Mouse (Mus musculus) ovary, postnatal 36 days (tissue): ENCODE results near the gene Fam166a.
"Not testable (repeated sequence)": the region's sequence is repeated elsewhere in the genome, so short reads cannot be mapped to it uniquely, and the experiment has no call there.

ENCODE experiments used
- DNase-seq: peaks from one replicate; pipeline ENCODE4 v3.0.0; 2022; ENCODE audit warnings: low spot score, mixed read lengths

Gene Fam166a

DNA sequence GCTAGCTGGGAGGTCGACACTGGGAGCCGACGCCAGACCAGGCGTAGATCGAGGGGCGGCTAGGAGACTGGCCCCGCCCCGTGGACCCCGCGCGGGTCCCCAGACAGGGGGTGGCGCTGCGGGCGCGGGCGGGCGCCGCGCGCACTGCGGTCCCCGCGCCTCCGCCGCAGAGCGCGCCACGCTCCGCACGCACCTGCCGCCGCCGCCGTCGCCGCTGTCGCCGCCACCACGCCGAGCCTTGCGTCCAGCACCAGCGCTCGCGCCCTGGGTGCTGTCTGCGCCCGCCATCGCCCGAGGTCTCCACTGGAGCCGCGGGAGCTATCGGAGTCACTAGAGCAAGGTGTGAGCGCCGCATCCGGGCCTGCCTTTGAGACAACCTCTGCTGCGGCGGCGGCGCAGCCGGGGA lies 23.6 kb downstream of the Fam166a start, which contains the start of the genes Rnf208 and Cysrt1:
TSS of gene Rnf208 (plus strand) at position 155 of the 406 bp plus-strand sequence.
TSS of gene Cysrt1 (minus strand) at position 352 of the 406 bp plus-strand sequence.
- DNase-seq, result no peak

DNA sequence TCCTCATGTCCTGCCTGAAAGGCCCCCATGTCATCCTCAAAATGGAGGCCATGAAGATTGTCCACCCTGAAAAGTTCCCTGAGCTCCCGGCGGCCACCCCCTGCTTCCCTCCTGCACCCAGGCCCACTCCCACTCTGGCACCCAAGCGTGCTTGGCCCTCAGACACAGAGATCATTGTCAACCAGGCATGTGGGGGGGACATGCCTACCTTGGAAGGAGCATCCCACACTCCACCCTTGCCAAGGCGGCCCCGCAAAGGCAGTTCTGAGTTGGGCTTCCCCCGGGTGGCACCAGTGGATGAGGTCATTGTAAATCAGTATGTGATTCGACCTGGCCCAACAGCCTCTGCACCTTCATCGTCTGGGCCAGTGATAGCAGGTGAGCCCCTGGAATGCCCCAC lies 24.8 kb downstream of the Fam166a start:
- DNase-seq, result no peak

DNA sequence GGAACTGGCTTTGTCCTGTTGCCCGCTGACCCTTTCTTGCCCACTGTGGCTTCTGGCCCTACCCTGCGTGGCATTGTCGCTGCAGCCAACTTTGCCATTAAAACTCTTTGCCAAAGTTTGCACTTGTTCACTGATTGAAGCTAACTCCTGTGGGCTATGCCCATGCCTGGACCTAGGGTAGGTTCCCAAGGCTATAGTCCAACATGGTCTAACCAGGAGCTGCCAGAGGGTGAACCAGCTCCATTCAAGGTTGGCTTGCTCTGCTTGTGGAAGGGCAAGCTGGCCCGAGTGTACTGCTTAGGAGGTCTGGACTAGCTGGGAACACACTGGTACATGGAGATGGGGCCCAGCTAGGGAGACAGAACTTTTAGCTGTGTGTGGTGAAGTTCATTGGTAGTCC lies 25.6 kb downstream of the Fam166a start:
- DNase-seq, result no peak

DNA sequence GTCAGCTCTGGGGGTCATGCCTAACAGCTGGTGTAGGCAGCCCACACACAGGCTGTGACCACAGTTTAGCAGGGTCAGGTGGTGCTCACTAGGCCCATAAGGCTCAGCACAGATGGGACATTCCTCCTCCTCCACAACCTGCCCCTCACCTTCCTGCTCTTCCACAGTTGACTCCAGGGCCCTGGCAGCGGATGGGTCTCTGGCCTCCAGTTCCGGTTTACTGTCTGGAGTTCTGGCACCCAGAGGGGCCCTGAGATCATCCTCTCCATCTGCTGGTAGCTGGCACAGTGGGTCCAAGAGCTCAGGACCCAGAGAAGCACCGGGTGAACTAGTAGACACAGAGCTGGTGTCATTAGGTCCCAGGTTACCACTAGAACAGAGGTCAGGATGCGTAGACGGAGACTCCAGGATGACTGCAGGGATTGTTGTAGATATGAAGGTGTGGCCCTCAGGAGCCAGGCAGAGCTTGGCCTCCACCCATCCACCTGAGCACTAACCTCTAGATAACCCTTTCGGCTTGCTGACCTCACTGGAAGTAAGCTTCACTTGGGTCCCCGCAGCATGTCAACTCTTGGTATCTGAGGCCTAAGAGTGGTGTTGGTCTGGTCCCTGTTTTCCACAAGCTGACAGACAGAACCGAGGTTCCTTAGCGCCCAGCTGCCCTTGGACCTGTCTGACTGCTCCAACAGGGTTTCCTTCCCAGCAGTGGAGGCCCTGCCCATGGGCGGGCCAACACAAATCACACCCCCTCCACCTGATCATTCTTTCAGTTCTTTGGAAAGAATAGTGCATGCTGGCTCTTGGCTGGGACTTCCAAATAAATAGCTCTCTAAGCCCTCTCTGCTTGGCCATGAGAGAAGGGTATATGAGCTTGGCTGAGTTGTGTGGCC lies 27.9 kb downstream of the Fam166a start, which contains the start of gene AL732309.1:
TSS of gene AL732309.1 (minus strand) at position 681 of the 890 bp plus-strand sequence.
- no peak for DNase-seq

DNA sequence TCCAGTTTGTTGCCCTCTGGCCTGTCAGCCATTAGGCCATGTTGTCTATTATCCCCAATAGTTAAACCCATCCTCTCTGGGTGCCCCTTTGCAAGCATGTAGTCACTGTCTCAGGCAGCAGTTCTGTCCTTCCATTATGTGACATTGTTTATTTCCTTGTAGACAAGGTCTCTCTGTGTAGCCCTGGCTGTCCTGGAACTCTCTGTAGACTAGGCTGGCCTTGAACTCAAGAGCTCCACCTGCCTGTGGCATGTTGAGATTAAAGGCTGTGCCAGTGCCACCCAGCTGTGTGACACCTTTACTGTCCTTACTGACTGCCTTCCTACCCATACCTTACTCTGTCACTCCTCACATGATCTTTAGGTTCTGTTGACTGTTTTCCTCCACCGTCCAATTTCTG lies 33.8 kb downstream of the Fam166a start:
- no peak for DNase-seq

DNA sequence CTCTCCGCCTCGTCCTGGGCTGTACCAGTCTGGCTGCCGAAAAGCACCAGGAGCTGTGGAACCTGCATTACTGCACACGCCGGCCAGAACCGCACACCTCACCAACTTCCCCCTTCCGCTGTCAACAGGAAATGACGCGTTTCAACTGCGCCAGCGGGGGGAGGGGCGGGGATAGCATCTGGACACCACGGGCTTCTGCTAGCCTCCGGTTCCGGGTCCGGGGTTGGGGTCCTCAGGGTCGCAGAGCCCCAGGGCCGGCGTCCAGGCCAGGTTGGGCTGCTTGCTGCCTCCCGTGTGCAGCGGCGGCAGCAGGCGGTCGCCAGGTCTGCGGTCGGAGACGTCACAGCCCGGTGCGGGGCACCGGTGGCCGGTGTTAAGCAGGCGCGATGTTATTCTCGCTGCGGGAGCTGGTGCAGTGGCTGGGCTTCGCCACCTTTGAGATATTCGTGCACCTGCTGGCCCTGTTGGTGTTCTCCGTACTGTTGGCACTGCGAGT lies 36.8 kb downstream of the Fam166a start, which contains the start of gene Tmem203:
TSS of gene Tmem203 (plus strand) at position 156 of the 496 bp plus-strand sequence.
- peak; percentile 84 for DNase-seq

DNA sequence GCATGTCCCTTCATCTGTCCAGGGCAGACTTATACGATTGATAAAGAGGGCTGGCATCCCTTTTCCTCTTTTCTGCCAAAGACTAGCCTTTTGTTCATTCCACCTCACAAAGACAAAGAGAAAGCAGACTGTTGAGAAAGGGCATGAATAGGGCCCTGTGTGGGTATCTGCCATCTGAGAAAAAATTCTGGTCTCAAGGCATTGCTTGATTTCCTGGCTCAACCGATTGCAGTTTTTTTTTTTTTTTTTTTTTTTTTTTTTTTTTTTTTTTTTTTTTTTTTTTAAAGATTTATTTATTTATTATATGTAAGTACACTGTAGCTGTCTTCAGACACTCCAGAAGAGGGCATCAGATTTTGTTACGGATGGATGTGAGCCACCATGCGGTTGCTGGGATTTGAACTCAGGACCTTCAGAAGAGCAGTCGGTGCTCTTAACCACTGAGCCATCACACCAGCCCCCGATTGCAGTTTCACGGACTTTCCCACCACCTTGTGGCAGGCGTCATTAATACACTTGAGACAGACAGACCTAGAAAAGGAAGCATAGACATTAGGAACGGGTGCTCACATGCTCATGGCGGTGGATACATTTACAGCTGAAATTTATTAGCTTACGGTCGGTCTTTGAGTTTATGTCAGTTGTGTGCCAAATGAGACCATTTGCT lies 38.0 kb downstream of the Fam166a start:
- not testable (repeated sequence) for DNase-seq

DNA sequence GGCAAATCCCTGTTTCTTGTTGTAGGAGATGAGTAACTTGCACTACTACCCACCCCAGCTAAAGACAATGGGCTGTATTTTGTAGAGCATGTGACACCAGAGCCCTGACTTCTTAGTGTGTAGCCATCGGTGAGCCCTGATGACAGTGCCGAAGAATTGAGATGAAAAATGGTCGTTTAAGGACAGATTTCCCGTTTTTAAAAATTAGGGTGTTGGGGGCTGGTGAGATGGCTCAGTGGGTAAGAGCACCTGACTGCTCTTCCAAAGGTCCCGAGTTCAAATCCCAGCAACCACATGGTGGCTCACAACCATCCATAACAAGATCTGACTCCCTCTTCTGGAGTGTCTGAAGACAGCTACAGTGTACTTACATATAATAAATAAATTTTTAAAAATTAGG lies 38.7 kb downstream of the Fam166a start:
- DNase-seq, result not testable (repeated sequence)

DNA sequence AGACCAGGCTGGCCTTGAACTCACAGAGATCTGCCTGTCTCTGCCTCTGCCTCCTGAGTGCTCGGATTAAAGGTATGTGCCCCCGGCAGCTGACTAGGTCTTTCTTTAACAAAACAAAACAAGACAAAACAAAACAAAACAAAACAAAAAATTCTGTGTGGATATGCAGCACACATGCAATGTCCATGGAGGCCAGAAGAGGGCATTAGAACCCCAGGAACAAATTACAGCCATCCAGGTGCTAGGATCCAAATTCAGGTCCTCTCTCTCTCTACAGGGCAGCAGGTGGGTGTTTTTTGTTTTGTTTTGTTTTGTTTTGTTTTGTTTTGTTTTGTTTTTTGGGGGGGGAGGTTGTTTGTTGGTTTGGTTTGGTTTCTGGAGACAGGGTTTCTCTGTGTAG lies 40.3 kb downstream of the Fam166a start:
- DNase-seq, result no peak

DNA sequence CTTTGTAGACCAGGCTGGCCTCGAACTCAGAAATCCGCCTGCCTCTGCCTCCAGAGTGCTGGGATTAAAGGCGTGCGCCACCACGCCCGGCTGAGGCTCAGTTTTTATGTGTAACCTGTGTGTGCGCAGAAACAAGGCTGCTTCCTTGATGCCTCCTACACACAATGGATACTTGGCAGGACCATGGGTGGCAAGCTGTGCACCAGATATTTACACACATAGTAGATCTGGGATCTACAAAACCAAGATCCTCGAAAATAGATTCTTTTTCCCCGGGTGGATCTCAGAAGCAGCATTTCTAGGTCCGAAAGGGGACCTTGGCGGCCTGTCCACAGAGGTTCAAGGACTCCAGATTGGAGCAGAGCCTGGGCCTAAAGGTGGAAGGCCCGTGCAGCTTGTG lies 43.3 kb downstream of the Fam166a start:
- DNase-seq, result no peak

DNA sequence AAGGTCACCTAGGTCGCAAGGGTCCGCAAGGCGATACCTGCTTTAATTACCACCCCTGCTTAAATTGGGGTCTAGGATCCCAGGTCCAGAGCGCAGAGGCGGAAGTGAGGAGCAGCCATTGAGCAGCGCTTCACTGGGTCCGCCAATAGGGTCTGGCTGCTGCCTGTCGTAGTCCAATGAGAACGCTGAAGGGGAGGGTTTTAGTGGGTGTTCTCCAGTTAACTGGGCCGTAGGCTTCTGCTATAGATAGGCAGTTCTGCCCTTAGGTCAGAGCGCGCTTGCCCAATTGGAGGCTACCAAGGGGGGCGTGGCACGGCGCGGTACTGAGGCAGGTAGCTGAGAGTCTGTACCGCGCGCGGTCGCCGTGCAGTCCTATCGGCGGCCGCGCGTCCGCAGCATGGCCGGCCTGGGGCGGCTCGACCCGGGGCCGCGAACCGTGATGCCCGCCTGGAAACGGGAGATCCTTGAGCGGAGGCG lies 43.8 kb downstream of the Fam166a start, which contains the start of gene Tprn:
TSS of gene Tprn (plus strand) at position 328 of the 477 bp plus-strand sequence.
- DNase-seq, result peak; percentile 91

DNA sequence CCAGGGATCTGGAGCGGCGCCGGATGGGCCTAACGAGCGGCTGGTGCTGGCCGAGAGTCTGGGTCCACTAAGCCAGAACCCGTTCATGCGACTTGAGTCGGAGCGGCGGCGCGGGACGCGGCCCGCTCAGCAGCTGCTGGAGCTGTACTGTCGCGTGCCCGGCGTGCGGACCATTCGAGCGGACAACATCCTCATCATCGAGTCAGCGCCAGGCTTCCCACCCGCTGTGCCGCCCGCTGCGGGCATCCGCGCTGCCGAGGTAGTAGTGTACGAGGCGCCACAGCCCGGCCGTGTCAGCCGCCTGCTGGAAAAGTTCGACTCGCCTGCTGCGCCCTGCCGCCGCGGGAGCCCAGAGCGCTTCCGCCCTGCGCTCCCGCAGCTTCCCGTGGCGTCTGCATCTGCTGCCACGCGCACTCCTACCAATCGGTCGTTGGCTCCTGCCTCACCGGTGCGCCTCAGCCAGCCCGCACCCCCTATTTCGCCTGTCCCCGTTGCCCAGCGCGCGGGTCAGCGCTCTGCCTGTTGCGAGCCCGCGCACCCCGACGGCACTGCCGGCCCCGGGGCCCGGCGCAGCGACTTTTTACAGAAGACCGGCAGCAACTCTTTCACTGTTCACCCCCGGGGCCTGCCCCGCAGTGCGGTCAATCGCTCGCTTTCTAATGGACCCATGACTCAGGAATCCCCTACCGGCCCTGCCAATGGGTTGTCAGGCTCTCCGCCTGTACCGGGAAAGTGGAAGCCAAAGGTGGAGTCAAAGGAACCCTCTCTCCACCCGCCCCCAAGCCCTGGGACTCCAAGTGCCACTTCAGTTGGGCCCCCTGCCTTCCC lies 44.5 kb downstream of the Fam166a start:
- no peak for DNase-seq

DNA sequence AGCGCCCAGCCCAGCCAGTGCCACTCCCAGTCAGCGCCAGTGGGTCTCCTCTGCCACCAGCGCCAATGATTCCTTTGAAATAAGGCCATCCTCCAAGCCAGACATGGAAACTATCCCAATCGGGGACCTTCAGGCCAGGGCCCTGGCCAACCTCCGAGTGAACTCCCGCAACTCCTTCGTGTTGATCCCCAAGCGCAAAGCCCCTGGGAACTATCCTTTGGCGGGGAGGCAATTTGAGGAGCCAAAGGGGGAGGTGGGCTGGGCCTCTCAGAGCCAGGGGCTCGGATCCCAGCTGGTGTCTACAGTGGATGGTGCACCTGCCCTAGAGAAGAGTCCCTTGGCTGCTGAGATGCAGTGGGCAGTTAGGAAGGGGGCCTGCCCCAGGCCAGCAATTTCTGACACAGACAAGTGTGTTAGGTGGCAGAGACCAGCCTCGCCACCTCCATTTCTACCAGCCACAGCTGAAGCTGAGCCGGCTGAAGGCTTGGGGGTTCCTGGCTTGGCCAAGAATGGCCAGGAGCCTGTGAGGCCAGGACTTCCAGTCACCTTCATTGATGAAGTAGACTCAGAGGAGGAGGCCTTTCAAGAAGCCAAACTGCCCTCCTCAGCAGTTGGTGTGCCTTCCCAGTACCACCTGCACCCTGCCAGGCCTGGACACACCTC lies 45.2 kb downstream of the Fam166a start:
- DNase-seq, result no peak

DNA sequence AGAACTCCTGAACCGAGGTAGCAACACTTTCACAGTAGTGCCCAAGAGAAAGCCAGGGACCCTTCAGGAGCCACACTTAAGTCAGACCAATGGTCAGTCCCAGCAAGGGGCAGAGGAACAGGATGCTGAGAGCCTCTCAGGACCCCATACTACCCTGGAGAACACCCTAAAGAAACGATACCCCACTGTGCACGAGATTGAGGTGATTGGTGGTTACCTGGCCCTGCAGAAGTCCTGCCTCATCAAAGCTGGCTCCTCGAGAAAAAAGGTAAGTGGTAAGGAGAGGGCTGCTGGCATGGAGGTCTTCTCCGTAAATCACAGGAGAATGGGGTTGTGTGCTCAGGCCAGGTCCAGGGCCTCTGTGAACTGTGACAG lies 45.7 kb downstream of the Fam166a start:
- no peak for DNase-seq

DNA sequence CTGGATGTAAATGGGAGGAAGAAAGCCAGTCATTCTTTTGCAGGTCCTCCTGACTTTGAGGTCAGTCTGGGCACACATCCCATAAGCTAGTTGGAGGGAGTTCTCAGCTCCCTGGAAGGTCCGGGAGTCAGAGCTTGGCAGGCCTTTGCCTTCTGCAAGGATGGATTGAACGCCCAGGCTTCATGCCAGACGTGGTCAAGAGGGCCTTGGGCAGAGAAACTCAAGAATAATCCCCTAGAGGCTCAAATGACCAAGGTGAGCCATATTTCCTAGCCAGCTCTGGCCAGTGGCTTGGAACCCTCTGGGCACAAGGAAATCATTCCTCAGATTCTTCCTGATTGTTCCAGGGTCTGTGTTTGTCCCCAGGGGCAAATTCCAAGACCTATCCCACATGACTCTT lies 46.3 kb downstream of the Fam166a start:
- DNase-seq, result no peak

DNA sequence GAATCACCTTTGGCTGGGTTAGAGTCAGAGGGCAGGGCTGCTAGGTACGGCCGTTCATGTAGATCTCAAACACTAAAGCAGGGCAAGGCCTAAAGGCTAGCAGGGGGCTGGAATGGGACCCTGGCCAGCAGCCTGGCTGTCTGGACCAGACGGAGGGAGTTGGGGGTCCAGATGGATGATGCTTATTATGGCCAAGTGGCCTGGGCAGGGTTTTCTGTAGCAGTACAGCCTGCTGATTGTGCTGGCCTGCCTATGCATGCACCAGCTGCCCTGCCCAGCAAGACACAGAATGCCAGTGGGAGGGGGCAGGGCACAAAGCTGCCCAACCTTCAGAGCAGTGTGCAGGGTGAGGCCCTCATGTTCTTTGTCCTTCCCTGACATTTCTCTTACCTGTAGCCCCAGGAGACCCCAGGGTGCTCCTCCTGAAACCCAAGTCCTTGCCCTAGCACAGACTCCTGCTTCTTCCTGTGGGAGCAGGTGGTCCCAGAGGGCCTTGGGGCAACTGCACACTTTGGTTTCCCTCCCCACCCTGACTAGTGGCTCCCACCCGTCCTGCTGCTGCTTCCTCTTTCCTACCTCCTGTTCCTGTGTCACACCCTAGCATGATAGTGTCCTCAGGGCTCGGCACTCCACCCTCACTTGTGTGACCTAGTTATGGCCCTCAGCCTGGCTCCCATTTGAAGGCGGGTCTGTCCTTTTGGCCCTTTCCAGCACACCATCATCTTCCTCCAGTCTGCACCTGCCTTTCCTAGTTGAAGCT lies 47.5 kb downstream of the Fam166a start:
- no peak for DNase-seq

DNA sequence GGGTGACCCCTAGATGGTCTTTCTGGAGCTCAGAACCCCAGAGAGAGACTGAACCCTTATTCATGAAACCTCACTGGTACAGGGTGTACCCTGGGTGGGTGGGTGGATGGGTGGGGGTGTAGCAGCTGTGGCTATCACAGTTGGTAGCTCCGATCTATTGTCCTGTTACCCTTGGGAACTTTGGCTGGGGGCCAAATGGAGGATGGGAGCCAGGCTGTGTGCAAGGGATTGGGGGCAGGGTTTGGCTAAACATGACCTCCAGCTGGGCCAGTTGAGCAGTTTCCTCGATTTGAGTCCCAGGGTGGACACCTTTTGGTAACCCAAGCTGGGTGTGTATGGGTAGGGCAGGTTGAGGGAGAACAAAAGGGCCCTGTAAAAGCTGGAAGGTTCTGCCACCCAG lies 48.2 kb downstream of the Fam166a start:
- peak; percentile 56 for DNase-seq

DNA sequence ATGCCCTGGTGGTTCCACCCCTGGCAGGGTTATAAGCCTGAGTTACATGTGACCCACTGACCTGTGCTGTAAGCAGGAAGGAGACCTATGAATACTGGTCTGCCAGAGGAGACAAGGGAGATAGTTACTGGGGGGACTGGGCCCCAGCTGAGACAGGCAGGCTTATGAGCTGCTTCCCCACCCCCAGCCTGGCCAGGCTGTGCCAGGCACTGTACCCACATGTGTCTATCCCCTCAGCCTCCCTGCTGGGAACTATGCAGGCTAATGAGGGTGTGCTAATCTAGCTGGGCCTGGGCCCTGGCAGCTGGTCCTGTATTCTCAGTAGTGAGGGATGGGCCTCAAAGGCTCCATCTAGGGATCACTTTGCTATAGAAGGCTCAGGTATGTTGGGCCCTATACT lies 48.7 kb downstream of the Fam166a start:
- DNase-seq, result no peak

DNA sequence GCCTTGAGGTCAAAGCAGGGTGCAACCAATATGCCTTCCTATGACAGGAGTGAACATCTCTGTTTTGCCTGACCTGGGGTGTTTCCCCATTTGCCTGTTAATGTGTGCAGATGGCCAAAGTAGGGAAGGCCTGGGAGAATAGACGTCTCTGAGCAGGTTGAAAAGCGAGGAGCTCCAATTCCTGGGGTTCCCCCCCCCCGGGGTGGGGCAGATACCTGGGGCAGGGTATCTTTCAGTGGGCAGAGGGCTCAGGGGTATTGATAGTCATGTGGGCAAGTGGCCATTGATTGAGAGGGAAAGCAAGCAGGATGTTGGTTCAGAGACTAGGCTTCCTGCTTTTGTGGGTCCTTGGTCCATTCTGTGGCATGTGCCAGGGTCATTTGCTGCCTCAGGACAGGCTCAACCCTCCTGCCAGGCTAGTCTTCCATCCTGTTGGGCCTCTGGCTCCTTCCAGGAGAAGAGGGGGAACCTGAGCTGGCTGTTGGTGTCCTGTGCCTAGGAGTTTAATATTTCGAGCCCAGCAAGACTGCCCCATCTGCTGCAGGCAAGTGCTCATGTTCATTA lies 49.3 kb downstream of the Fam166a start:
- DNase-seq, result no peak
